Mouse (Mus musculus): ENCODE results near the gene Hrh3. TPM values are rescaled to one million over a fixed set of nuclear protein-coding genes. Genes with fewer than 3 reads are reported as not detected.

Gene Hrh3
- total and polyA plus RNA-seq, 3 experiments = 0.06 to 0.21 TPM; not detected in 1

- no peaks in the 10 kb centered on the region for H3K79me2 ChIP-seq (replicated peaks; ENCODE audit: control insufficient read depth, insufficient read depth, low read length)
- 25% methylated on average over 8 of the region's 8 CpGs for WGBS
- TF ChIP-seq POLR2A (IDR thresholded peaks at IDR 0.05; ENCODE audit: insufficient read depth, low read depth, low read length) (no peak), CTCF (IDR thresholded peaks at IDR 0.05) (no peak), EP300 (IDR thresholded peaks at IDR 0.05; ENCODE audit: insufficient read depth, low read depth, low read length) (no peak)
- H3K4me3 ChIP-seq = no peak overlapping the region
- peaks cover 7% of the 10 kb centered on the region; the same call in 1 of the 2 replicates for H3K27me3 ChIP-seq (ENCODE audit: control insufficient read depth, insufficient read depth, low read length)
- H3K36me3 ChIP-seq (ENCODE audit: control insufficient read depth, insufficient read depth, low read length) = no peaks in the 10 kb centered on the region
- H3K27ac ChIP-seq = no peak overlapping the region
- DNase-seq = no peak
- intact Hi-C loops (cut with DNase I) = no loop called here
- no peaks in the 10 kb centered on the region; the same call in 1 of the 2 replicates for H3K4me1 ChIP-seq (ENCODE audit: control insufficient read depth, insufficient read depth, low read length)
- no peak overlapping the region for H3K9ac ChIP-seq (ENCODE audit: low read depth, low read length)
Measured at GRCm38 (mm10) chr2:180105441-180106190, 1.3 kb upstream of the Hrh3 start.

GRCm38 (mm10) chr2:180104659-180105377 lies 530 bp upstream of the Hrh3 start:
- H3K27ac ChIP-seq = no peak overlapping the region
- no peak for DNase-seq
- H3K4me1 ChIP-seq (ENCODE audit: control insufficient read depth, insufficient read depth, low read length) = no peaks in the 10 kb centered on the region; the same call in 1 of the 2 replicates
- peaks cover 7% of the 10 kb centered on the region; the same call in 1 of the 2 replicates for H3K27me3 ChIP-seq (ENCODE audit: control insufficient read depth, insufficient read depth, low read length)
- intact Hi-C loops (cut with DNase I) = no loop called here
- H3K4me3 ChIP-seq = 0 out of 2 replicates have a peak overlapping the region, but pooled peaks have one; percentile 16
- 11% methylated on average over 24 of the region's 24 CpGs for WGBS
- H3K36me3 ChIP-seq (ENCODE audit: control insufficient read depth, insufficient read depth, low read length) = no peaks in the 10 kb centered on the region
- no peaks in the 10 kb centered on the region for H3K79me2 ChIP-seq (replicated peaks; ENCODE audit: control insufficient read depth, insufficient read depth, low read length)
- TF ChIP-seq EP300 (IDR thresholded peaks at IDR 0.05; ENCODE audit: insufficient read depth, low read depth, low read length) (no peak), CTCF (IDR thresholded peaks at IDR 0.05) (no peak), POLR2A (IDR thresholded peaks at IDR 0.05; ENCODE audit: insufficient read depth, low read depth, low read length) (no peak)
- no peak overlapping the region for H3K9ac ChIP-seq (ENCODE audit: low read depth, low read length)

GRCm38 (mm10) chr2:180103151-180103977 lies 924 bp downstream of the Hrh3 start:
- no peak overlapping the region for H3K9ac ChIP-seq (ENCODE audit: low read depth, low read length)
- no peaks in the 10 kb centered on the region; the same call in 1 of the 2 replicates for H3K4me1 ChIP-seq (ENCODE audit: control insufficient read depth, insufficient read depth, low read length)
- intact Hi-C loops (cut with DNase I) = no loop called here
- no peaks in the 10 kb centered on the region for H3K36me3 ChIP-seq (ENCODE audit: control insufficient read depth, insufficient read depth, low read length)
- WGBS = 2% methylated on average over 57 of the region's 57 CpGs
- no peak overlapping the region for H3K27ac ChIP-seq
- peaks cover 7% of the 10 kb centered on the region; the same call in 1 of the 2 replicates for H3K27me3 ChIP-seq (ENCODE audit: control insufficient read depth, insufficient read depth, low read length)
- H3K4me3 ChIP-seq = peak overlapping the region; percentile 52
- no peak for TF ChIP-seq POLR2A (IDR thresholded peaks at IDR 0.05; ENCODE audit: insufficient read depth, low read depth, low read length)
- H3K79me2 ChIP-seq (replicated peaks; ENCODE audit: control insufficient read depth, insufficient read depth, low read length) = no peaks in the 10 kb centered on the region
- no peak for DNase-seq

- H3K4me1 ChIP-seq (ENCODE audit: control insufficient read depth, insufficient read depth, low read length) = no peaks in the 10 kb centered on the region; the same call in 1 of the 2 replicates
- DNase-seq = no peak
- no peak overlapping the region for H3K4me3 ChIP-seq
- intact Hi-C loops (cut with DNase I) = no loop called here
- peaks cover 6% of the 10 kb centered on the region; the same call in 1 of the 2 replicates for H3K27me3 ChIP-seq (ENCODE audit: control insufficient read depth, insufficient read depth, low read length)
- no peak overlapping the region for H3K27ac ChIP-seq
- no peaks in the 10 kb centered on the region for H3K79me2 ChIP-seq (replicated peaks; ENCODE audit: control insufficient read depth, insufficient read depth, low read length)
- no peaks in the 10 kb centered on the region for H3K36me3 ChIP-seq (ENCODE audit: control insufficient read depth, insufficient read depth, low read length)
- 12% methylated on average over 15 of the region's 15 CpGs for WGBS
- H3K9ac ChIP-seq (ENCODE audit: low read depth, low read length) = no peak overlapping the region
- no peak for TF ChIP-seq CTCF (IDR thresholded peaks at IDR 0.05)
- TF ChIP-seq POLR2A (IDR thresholded peaks at IDR 0.05; ENCODE audit: insufficient read depth, low read depth, low read length) = no peak
- no peak for TF ChIP-seq EP300 (IDR thresholded peaks at IDR 0.05; ENCODE audit: insufficient read depth, low read depth, low read length)
Measured at GRCm38 (mm10) chr2:180099529-180099928, 4.8 kb downstream of the Hrh3 start.

- Histone ChIP-seq H3K4me3 (no peak overlapping the region), H3K9ac (ENCODE audit: low read depth, low read length) (no peak overlapping the region), H3K79me2 (replicated peaks; ENCODE audit: control insufficient read depth, insufficient read depth, low read length) (no peaks in the 10 kb centered on the region), H3K27ac (no peak overlapping the region), H3K36me3 (ENCODE audit: control insufficient read depth, insufficient read depth, low read length) (no peaks in the 10 kb centered on the region), H3K4me1 (ENCODE audit: control insufficient read depth, insufficient read depth, low read length) (no peaks in the 10 kb centered on the region), H3K27me3 (ENCODE audit: control insufficient read depth, insufficient read depth, low read length) (no peaks in the 10 kb centered on the region; the same call in 1 of the 2 replicates)
- TF ChIP-seq CTCF (IDR thresholded peaks at IDR 0.05) (peak; percentile 16; the same call in 1 of the 2 replicates), POLR2A (IDR thresholded peaks at IDR 0.05; ENCODE audit: insufficient read depth, low read depth, low read length) (no peak)
- 35% methylated on average over 5 of the region's 5 CpGs for WGBS
- no peak for DNase-seq
- intact Hi-C loops (cut with DNase I) = no loop called here
Measured at GRCm38 (mm10) chr2:180098167-180098566, 6.1 kb downstream of the Hrh3 start.

Measured in heart, adult 2 months (tissue).